Mouse (Mus musculus): ENCODE data around the gene Nemp2.

The Nemp2 gene

DNA sequence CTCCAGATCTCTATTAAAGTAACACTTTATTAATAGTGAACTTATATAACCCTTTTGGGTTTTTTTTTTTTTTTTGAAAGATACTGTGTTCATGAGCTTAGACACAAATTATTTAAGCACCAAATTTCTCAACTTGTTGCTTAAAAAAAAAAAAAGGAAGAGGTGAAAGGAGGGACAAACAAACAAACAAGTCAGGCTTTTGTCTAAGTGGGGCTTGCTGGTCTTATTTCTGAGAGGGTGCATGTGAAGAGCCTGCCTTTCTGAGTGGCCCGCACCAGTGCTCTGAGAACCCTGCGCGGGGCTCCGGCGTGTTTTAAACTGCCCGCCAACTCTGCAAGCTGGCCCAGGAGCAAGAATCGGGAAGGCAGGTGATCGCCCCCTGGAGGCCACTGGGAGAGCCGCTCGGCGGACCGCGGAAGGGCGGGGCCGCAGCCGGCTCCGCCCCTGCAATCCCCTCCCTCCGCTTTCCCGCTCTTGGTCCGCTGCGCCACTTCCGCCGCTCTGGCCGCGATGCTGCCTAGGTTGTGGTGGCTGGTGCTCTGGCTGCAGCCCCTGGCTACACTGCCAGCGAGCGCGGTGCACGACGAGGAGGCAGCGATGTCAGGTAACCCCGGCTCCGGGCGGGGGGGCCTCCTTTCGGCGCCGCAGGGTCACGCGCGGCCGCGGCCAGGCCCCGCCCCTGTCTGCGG, at the start of gene Nemp2:
Gene Nemp2 (plus strand): TSS at position 456 of the 689 bp plus-strand sequence.
- no peak for DNase-seq (ENCODE audit: extremely low read depth, low read depth, low spot score)

- DNase-seq (ENCODE audit: extremely low read depth, low read depth, low spot score) = no peak
Measured at GRCm38 (mm10) chr1:52581744-52582143, 48.8 kb upstream of the Nemp2 start.

DNA sequence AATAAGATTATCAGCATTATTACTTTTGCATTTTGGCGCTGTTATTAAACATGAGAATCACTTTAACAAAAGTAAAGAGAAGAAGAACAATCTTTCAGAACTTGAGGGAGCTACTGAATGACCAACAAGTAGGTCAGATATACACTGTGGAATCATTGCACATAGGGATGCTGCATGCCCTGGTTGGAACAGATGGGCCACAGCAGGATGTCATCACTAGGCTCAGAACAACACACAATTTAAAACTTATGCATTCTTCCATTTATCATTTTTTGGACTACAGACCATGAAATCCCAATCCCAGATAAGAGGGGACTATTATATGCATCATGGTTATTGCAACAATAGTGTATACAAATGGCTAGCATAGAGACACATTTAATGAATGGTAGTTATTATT, 47.6 kb upstream of the Nemp2 start:
- DNase-seq (ENCODE audit: extremely low read depth, low read depth, low spot score) = no peak

- no peak for DNase-seq (ENCODE audit: extremely low read depth, low read depth, low spot score)
Measured at GRCm38 (mm10) chr1:52596982-52597646, 33.4 kb upstream of the Nemp2 start.

GRCm38 (mm10) chr1:52597761-52598160, 32.7 kb upstream of the Nemp2 start:
- DNase-seq (ENCODE audit: extremely low read depth, low read depth, low spot score) = no peak

GRCm38 (mm10) chr1:52598361-52598760, 32.1 kb upstream of the Nemp2 start:
- DNase-seq (ENCODE audit: extremely low read depth, low read depth, low spot score) = no peak

DNA sequence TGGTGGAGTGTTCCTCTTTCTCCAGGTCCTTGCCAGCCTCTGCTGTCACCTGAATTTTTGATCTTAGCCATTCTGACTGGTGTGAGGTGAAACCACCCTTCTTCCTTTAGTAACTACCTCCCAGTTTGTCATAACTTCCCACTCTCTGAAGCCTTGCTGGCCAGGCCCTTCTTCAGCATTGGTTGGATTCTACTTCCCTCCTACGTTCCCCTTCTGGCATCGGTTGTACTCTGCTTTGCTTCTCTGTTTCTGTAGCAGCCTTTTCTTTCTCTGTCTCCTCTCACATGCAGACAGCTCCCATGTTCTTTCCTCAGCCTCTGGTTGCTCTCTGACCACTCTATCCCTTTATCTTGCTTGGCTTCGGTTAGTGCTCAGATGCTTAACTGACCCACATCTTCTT, 29.0 kb upstream of the Nemp2 start:
- no peak for DNase-seq (ENCODE audit: extremely low read depth, low read depth, low spot score)

GRCm38 (mm10) chr1:52607700-52608099, 22.8 kb upstream of the Nemp2 start:
- no peak for DNase-seq (ENCODE audit: extremely low read depth, low read depth, low spot score)

- no peak for DNase-seq (ENCODE audit: extremely low read depth, low read depth, low spot score)
Measured at GRCm38 (mm10) chr1:52608486-52608885, 22.0 kb upstream of the Nemp2 start.

- no peak for DNase-seq (ENCODE audit: extremely low read depth, low read depth, low spot score)
Measured at GRCm38 (mm10) chr1:52618217-52618616, 12.3 kb upstream of the Nemp2 start.

DNA sequence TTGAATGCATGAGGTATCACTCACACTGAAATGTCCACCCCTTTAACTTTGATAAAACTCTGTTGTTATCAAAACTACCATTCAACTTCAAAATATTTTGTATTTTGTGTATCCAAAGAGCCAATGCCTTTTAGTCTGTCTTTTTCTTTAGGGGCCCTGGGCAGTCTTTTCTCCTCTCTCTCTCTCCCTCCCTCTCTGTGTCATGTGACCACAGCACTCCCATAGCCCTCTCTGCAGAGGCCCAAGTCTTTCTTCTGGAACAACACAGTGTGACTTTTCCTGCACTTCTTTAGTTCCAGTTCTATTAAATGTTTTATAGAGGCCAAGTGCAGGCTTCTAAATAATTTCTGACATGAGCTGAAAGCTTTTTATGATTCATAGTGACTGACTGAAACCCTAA, 10.1 kb upstream of the Nemp2 start:
- no peak for DNase-seq (ENCODE audit: extremely low read depth, low read depth, low spot score)

DNA sequence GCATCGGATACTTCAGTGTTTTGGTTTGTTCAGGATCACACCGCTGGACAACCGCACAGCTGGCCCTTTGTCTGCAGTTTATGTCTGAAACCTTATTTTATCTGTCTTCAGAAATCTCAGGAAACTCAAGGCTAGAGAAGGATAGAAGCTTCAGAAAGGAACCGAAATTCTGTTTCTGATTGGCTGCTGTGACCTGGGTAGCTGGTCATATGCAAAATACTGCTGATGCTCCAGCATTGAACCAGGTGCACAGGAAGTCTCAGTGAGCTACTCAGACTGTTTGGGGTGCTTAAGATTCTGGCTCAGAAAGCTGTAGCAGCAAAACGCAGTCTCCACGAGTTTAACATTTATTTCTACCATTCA, 415 bp downstream of the Nemp2 start:
- no peak for DNase-seq (ENCODE audit: extremely low read depth, low read depth, low spot score)

DNA sequence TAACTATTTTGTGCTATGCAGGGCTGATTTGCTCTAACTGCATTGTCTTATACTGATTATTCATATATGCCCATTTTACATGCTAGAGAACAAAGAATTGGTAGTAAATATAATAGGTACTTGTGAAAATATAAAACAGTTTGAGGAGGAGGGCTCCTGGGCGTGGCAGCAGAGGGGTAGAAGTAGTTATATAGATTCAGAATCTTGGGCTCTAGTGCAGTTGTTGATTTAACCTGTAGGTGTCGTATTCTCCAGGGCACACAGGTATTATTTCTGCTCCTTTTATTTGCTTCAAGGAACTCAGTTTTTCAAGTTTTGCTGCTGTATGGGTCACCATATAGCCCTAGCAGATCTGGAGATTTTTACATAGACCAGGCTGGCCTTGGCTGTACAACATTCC, 1.1 kb downstream of the Nemp2 start:
- no peak for DNase-seq (ENCODE audit: extremely low read depth, low read depth, low spot score)

- peak; percentile 81 for DNase-seq (ENCODE audit: extremely low read depth, low read depth, low spot score)
Measured at GRCm38 (mm10) chr1:52634251-52634650, 3.7 kb downstream of the Nemp2 start.

GRCm38 (mm10) chr1:52635932-52636331, 5.4 kb downstream of the Nemp2 start:
- DNase-seq (ENCODE audit: extremely low read depth, low read depth, low spot score) = no peak

- DNase-seq (ENCODE audit: extremely low read depth, low read depth, low spot score) = no peak
Measured at GRCm38 (mm10) chr1:52638101-52638500, 7.6 kb downstream of the Nemp2 start.

- DNase-seq (ENCODE audit: extremely low read depth, low read depth, low spot score) = no peak
Measured at GRCm38 (mm10) chr1:52639090-52639489, 8.6 kb downstream of the Nemp2 start.

DNA sequence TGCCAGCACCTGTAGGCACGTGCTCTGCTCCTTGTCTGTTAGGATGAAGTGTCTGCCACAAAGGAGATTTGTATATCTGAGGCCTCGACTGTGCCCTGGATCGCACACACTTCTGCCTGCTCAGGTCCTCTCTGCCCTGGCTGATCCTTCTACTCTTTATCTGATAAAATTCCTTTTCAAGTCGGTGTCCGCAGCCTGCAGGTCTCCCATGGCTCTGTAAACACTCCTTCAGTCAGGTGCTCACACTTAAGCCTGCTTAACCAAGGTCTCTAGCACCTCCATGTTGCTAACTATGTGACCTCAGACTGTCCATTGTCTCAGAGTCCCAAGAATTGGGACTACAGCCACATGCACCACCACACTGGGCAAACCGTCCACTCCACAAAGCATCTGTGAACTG, 9.8 kb downstream of the Nemp2 start:
- DNase-seq (ENCODE audit: extremely low read depth, low read depth, low spot score) = no peak

GRCm38 (mm10) chr1:52640736-52641135, 10.2 kb downstream of the Nemp2 start:
- no peak for DNase-seq (ENCODE audit: extremely low read depth, low read depth, low spot score)

DNA sequence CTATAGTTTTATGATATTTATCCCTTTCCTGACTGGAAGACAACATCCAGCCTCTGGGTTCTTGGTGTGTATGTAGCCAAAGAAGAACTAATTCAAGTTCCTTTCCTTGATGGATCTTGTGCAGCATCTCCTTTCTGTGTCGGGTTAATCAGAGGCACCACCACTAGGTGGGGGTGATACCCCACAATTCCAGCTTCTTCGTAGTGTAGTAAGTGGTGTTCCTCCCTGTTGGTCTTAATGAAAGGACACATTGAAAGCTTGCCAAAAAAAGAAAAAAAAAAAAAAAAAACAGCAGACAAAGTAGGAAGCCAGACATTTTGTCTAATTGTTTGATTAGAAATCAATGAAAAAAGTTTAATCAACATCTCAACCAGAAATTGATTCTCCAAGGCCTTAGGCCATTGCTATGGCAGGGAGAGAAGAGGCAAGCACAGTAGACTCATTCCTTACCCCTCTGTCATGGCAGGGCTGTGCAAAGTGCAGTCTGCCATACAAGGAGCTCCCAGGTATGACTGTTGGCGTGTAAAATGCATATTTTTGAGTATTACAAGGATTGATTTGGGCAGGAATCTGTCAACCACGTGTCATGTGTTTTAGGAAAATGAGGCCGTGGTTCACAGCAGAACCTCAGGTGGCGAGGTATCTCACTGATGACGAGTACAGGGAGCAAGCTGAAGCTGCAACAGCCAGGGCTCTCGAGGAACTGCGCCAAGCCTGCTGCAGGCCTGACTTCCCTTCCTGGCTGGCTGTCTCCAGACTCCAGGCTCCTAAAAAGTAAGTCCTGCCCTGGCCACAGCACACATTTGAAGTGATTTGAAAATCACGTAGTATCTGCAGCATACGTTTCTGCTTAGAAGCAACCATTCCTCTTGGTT, 17.9 kb downstream of the Nemp2 start:
- no peak for DNase-seq (ENCODE audit: extremely low read depth, low read depth, low spot score)

DNA sequence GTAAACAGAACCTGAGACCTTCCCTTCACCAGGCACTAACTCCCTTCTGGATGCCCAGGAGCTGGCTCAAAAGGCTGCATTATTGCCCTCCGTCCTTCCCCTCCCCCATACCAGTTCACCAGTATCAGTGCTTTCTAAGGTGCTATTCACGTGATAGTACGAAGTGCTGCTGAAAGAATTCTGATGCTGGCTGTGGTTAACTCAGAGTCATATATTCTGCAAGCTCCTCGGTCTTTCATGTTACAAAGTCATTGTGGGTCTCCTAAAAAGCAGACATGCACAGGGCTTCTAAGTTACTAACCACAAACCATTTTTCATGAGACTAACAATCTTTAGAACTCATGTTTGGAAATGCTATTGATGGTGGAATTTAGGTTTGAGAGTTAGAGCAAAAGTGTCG, 19.6 kb downstream of the Nemp2 start:
- no peak for DNase-seq (ENCODE audit: extremely low read depth, low read depth, low spot score)

Measured in fat pad, adult 2 months (tissue).